Mouse (Mus musculus) stomach, postnatal 0 days (tissue): ENCODE measurements around the gene Lct. TPM values are rescaled to one million over a fixed set of nuclear protein-coding genes. Genes with fewer than 3 reads are reported as not detected.

Experiments
- ATAC-seq: fragments of 200-750 bp; cut with Nextera tagmentation; 2 replicates; pipeline ENCODE4 v1.8.0; 2017; ENCODE audit not compliant: low FRiP score, low TSS enrichment
- DNase-seq: peaks from one replicate; pipeline ENCODE4 v3.0.0-alpha.2; 2016; ENCODE audit warnings: low spot score
- H3K27ac ChIP-seq: fragments of 300-500 bp; sonication (generic); replicated peaks from 2 replicates; pipeline ENCODE4 v1.5.1; 2014; ENCODE audit warnings: mild to moderate bottlenecking, control low read depth
- H3K27me3 ChIP-seq: fragments of 300-500 bp; sonication (generic); 2 replicates; pipeline ENCODE4 v1.6.1; 2014; ENCODE audit warnings: low read length; ENCODE audit not compliant: control insufficient read depth, insufficient read depth
- H3K36me3 ChIP-seq: fragments of 300-500 bp; sonication (generic); 2 replicates; pipeline ENCODE4 v1.6.1; 2014; ENCODE audit warnings: low read length, mixed read lengths; ENCODE audit not compliant: control insufficient read depth, insufficient read depth
- H3K4me1 ChIP-seq: fragments of 300-500 bp; sonication (generic); replicated peaks from 2 replicates; pipeline ENCODE4 v1.6.1; 2014; ENCODE audit warnings: antibody characterized with exemption; ENCODE audit not compliant: control insufficient read depth, insufficient read depth
- H3K4me2 ChIP-seq: fragments of 300-500 bp; sonication (generic); replicated peaks from 2 replicates; pipeline ENCODE4 v1.6.1; 2014; ENCODE audit warnings: low read depth, mild to moderate bottlenecking, control low read depth, moderate library complexity
- H3K4me3 ChIP-seq: fragments of 300-500 bp; sonication (generic); 2 replicates; pipeline ENCODE4 v1.5.1; 2014; ENCODE audit warnings: low read depth, low read length, control low read depth
- H3K9ac ChIP-seq: fragments of 300-500 bp; sonication (generic); 2 replicates; pipeline ENCODE4 v1.6.1; 2014; ENCODE audit warnings: mild to moderate bottlenecking, low read length, control low read depth, mixed read lengths
- H3K9me3 ChIP-seq: fragments of 300-500 bp; sonication (generic); 2 replicates; pipeline ENCODE4 v1.6.1; 2016; ENCODE audit warnings: low read length; ENCODE audit not compliant: control insufficient read depth
- CTCF ChIP-seq: IDR thresholded peaks from 2 replicates; pipeline ENCODE4 v1.5.1; 2016; ENCODE audit warnings: antibody characterized with exemption, low read depth, mild to moderate bottlenecking, moderate library complexity
- EP300 ChIP-seq: optimal IDR thresholded peaks from 2 replicates; pipeline ENCODE3; 2016; ENCODE audit warnings: antibody characterized with exemption
- WGBS: fragments of 180-500 bp; shearing (Covaris S2); extraction: QIAGEN DNeasy Blood & Tissue Kit; methylation state at CpG from one replicate; pipeline ENCODE4 v1.1.7; 2014; 5-methylcytosine and 5-hydroxymethylcytosine counted together
- polyA plus RNA-seq: library from polyadenylated mRNA; unstranded; fragments of >200 nt; fragmentation: Nextera tagmentation; extraction: Ambion mirVana; gene quantifications from 2 replicates; pipeline ENCODE4 v1.2.1, GENCODE M21; 2015

Gene Lct
- polyA plus RNA-seq, 1 experiment from 2014 or later, result 2.8 TPM

GRCm38 (mm10) chr1:128290295-128290694 lies 37.8 kb downstream of the Lct start:
- Histone ChIP-seq H3K4me3 (no peak overlapping the region), H3K27ac (no peak overlapping the region), H3K9ac (no peak overlapping the region), H3K4me2 (no peak overlapping the region), H3K9me3 (no peaks in the 10 kb centered on the region), H3K4me1 (no peaks in the 10 kb centered on the region), H3K36me3 (no peaks in the 10 kb centered on the region), H3K27me3 (no peaks in the 10 kb centered on the region)
- TF ChIP-seq EP300, result no peak
- TF ChIP-seq CTCF, result no peak
- no peak for DNase-seq
- 89% methylated on average over 5 of the region's 5 CpGs for WGBS
- no peak for ATAC-seq

- no peak overlapping the region for H3K27ac ChIP-seq
- no peak overlapping the region for H3K9ac ChIP-seq
- H3K36me3 ChIP-seq, result no peaks in the 10 kb centered on the region
- H3K4me2 ChIP-seq, result no peak overlapping the region
- ATAC-seq (no peak), DNase-seq (no peak)
- H3K4me1 ChIP-seq, result no peaks in the 10 kb centered on the region
- no peaks in the 10 kb centered on the region for H3K27me3 ChIP-seq
- 79% methylated on average over 9 of the region's 9 CpGs for WGBS
- H3K4me3 ChIP-seq, result no peak overlapping the region
- no peaks in the 10 kb centered on the region for H3K9me3 ChIP-seq
- TF ChIP-seq EP300 (no peak), CTCF (no peak)
Observed at GRCm38 (mm10) chr1:128285136-128285535, 43.0 kb downstream of the Lct start.

DNA sequence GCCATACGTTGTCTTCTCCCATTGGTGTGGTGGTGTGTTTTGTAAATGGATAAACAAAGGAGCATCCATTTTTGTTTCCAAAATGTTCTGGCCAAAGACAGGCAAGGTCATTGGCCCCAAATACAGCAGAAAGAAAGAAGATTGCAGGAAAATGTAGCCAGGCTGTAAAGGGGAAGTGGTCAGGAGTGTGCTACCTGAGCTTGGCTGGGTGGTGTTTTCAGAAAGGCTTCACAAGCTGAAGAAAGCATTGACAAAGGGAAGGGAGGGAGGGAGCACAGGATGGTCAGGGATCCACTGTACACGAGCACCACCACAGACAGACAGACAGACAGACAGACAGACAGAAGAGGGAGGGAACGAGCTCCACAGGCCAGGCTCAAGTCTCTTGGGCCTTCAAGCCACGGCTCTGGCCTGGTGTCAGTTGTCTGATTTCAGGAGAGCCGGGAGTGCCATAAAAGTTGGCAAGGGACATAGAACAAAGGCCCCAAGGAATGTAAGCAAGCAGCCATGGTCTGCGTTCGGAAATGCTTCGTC lies 43.9 kb downstream of the Lct start:
- H3K4me3 ChIP-seq, result no peak overlapping the region
- ATAC-seq (no peak), DNase-seq (no peak)
- H3K4me1 ChIP-seq, result no peaks in the 10 kb centered on the region
- no peaks in the 10 kb centered on the region for H3K9me3 ChIP-seq
- TF ChIP-seq EP300 (no peak), CTCF (no peak)
- no peaks in the 10 kb centered on the region for H3K27me3 ChIP-seq
- 76% methylated on average over 8 of the region's 8 CpGs for WGBS
- H3K36me3 ChIP-seq, result 0 out of 2 replicates have a peak, but pooled peaks cover 2% of the 10 kb centered on the region
- no peak overlapping the region for H3K4me2 ChIP-seq
- H3K9ac ChIP-seq, result no peak overlapping the region
- no peak overlapping the region for H3K27ac ChIP-seq

- ATAC-seq (no peak), DNase-seq (no peak)
- TF ChIP-seq EP300 (no peak), CTCF (no peak)
- no peaks in the 10 kb centered on the region for H3K4me1 ChIP-seq
- no peak overlapping the region for H3K9ac ChIP-seq
- peaks cover 2% of the 10 kb centered on the region for H3K36me3 ChIP-seq
- no peaks in the 10 kb centered on the region for H3K9me3 ChIP-seq
- no peak overlapping the region for H3K27ac ChIP-seq
- WGBS, result 95% methylated on average over 3 of the region's 3 CpGs
- no peaks in the 10 kb centered on the region for H3K27me3 ChIP-seq
- H3K4me2 ChIP-seq, result no peak overlapping the region
- H3K4me3 ChIP-seq, result no peak overlapping the region
Observed at GRCm38 (mm10) chr1:128282924-128283323, 45.2 kb downstream of the Lct start.

DNA sequence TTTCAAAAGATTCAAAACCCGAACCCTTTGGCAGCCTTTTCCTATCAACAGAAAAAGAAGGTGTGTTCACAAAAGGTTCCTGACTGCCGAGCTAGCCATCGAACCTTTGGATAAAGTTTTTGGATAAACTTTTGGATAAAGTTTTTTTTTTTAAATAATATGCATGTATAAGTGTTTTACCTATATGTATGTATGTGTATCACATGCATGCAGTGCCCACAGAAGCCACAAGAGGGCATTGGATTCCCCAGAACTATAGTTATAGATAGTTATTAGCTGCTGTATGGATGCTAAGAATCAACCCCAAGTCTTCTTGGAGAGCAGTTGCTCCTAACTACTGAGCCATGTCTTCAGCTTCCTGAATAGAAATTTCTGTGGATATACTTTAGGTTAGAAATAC lies 46.4 kb downstream of the Lct start:
- TF ChIP-seq CTCF, result peak; percentile 32
- TF ChIP-seq EP300, result no peak
- no peak overlapping the region for H3K27ac ChIP-seq

DNA sequence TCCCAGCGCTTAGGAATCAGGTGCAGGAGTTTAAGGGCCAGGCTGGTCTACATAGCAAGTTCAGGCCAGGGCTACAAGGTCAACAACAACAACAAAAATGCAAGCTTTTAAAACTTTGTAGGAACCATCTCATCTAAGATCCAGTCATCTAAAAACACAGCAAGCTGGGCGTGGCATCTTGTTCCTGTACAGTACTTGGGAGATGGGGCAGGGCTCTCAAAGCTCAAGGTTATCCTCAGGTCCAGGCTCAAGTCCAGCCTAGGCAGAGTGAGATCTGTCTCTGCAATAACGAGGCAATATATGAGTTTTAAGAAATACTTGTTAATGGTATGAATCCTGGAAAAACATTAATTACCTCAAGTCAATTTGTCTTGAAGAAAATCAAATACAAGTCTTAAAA lies 49.6 kb downstream of the Lct start:
- no peak for ATAC-seq

More for the DNA sequence above, 46.4 kb downstream of the Lct start:
- H3K9me3 ChIP-seq, result no peaks in the 10 kb centered on the region
- DNase-seq (no peak), ATAC-seq (no peak)
- no peaks in the 10 kb centered on the region for H3K27me3 ChIP-seq
- 97% methylated on average over 3 of the region's 3 CpGs for WGBS
- no peak overlapping the region for H3K4me3 ChIP-seq
- no peaks in the 10 kb centered on the region for H3K4me1 ChIP-seq
- no peak overlapping the region for H3K9ac ChIP-seq
- no peak overlapping the region for H3K4me2 ChIP-seq
- H3K36me3 ChIP-seq, result peaks cover 13% of the 10 kb centered on the region

More for the DNA sequence above, 49.6 kb downstream of the Lct start:
- H3K4me1 ChIP-seq, result no peaks in the 10 kb centered on the region
- H3K27ac ChIP-seq, result no peak overlapping the region
- no peak for DNase-seq
- H3K4me3 ChIP-seq, result no peak overlapping the region
- no peaks in the 10 kb centered on the region for H3K27me3 ChIP-seq
- H3K9me3 ChIP-seq, result no peaks in the 10 kb centered on the region
- no peak overlapping the region for H3K9ac ChIP-seq
- H3K36me3 ChIP-seq, result peaks cover 23% of the 10 kb centered on the region
- H3K4me2 ChIP-seq, result no peak overlapping the region
- TF ChIP-seq EP300 (no peak), CTCF (no peak)
- WGBS, result 89% methylated on average over 3 of the region's 3 CpGs
